Mouse (Mus musculus) thymus, postnatal 25 days (tissue): ENCODE measurements around the gene 9030025P20Rik.
"Not testable (repeated sequence)": the region's sequence is repeated elsewhere in the genome, so short reads cannot be mapped to it uniquely, and the experiment has no call there.

ENCODE experiments used
- DNase-seq: peaks from one replicate; pipeline ENCODE4 v3.0.0; 2022

The 9030025P20Rik gene

DNA sequence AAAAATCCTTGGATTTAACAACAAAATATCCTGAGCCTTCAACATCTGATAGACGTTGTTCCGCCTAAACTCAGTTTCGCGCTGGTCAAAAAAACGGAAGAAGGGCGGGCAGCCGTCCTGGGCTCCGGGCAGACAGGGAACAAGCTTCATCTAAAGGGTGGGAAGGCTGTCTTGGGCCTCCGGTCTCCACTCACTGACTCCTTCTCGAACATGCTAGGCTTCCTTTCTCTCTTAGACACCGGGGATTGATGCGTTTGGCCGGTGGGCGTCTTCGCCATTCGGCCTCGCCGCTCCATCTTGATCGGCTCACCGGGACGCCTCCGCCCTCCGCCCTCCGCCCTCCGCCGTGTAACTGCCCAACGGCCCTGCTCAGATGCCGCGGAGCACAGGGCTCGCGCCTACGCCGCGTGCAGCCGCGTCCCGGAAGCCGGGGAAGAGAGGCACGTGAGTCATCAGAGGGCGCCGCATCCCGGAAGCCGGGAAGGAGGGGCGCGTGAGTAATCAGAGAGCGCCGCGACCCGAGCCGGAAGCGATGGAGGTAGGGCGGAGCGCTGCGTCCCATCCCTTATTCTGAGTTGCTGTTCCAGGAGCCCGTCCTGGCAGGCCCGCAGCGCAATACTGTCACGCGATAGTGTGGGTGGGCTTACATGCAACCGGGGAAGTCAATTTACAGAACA is at the start of gene 9030025P20Rik, which contains the start of gene Gm3417:
Gene 9030025P20Rik, plus strand, starts transcription at position 107 of the 677 bp plus-strand sequence.
Gene Gm3417, minus strand, starts transcription at position 429 of the 677 bp plus-strand sequence.
- DNase-seq: not testable (repeated sequence)

DNA sequence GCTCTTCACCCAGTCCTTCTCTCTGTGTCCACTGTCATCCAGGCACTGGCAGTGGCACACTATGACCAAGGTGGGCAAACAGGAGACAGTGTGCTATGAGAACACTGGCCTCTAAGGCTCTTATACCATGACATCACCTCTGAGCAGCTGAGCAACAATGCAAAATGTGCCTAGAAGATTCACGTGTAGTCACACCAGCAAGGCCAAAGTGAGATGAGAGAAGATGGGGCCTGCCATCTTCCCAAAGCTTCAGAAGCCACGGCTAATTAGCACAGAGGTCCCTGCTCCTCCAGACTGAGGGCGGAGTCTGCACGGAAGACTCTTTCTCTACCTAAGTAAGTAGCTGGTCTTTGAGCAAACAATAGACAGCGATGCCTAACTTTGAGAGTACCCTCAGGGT is 49.6 kb upstream of the 9030025P20Rik start:
- no peak for DNase-seq

DNA sequence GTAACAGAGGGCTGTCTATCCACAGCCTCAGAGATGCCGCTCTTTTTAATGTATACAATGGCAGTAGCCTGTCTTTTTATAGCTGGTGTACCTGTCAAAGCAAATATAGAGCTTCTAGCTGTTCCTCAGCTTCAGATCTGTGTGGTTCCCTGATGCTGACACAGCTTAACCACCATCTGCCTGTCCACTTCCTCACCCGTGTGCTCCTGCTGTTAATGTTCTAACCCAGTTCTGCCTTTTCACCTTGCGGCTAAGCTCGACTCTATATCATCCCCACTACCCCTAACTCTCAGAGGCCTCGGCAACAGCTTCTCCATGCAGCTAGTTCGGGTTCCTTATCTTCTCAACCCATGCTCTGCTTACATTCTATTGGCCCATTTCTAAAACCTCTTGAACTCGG is 47.6 kb upstream of the 9030025P20Rik start:
- no peak for DNase-seq

GRCm38 (mm10) chr17:14931469-14931868 is 46.8 kb upstream of the 9030025P20Rik start:
- no peak for DNase-seq

- DNase-seq: not testable (repeated sequence)
Observed at GRCm38 (mm10) chr17:14935280-14935679, 43.0 kb upstream of the 9030025P20Rik start.

DNA sequence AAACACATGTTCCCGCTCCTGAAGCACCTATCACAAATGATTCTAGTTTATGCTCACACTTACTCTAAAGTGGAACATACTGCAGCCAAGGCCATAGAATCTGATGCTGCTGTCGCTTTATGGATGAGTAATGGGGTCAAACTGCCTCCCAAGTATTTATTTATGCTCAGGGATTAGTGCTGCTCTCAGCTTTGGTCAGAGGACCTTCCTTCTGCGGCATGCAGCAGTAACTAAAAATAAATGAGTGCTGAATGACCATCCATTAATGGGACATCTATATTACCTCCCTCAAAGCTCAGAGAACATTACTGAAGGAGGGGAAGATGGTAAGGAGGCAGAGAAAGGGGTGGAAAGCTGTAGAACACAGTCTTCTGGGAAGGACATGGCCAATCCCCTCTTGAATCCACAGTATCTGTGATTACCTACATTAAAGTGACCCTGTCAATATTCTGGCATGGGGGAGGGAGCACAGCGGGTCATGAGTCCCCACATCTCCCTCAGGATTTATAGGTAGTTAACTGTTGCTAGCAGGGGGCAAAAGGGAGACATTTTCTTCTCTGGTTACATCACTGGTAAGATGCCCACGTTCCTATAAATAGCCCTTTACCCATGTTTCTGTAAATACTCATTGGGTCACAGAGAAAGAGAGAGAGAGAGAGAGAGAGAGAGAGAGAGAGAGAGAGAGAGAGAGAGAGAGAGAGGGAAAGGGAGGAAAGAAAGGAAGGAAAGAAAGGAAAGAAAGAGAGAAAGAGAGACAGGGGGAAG is 42.2 kb upstream of the 9030025P20Rik start:
- no peak for DNase-seq

DNA sequence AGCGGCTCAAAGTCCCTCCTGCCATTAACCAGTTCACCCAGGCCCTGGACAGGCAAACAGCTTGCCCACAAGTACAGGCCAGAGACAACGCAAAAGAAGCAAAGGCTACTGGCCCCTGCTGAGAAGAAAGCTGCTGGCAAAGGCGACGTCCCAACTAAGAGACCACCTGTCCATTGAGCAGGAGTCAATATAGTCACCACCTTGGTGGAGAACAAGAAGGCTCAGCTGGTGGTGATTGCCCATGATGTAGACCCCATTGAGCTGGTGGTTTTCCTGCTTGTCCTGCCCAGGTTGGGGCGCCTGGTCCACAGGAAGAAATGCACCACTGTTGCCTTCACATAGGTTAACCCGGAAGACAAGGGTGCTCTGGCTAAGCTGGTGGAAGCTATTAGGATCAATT is 36.1 kb upstream of the 9030025P20Rik start:
- DNase-seq: not testable (repeated sequence)

DNA sequence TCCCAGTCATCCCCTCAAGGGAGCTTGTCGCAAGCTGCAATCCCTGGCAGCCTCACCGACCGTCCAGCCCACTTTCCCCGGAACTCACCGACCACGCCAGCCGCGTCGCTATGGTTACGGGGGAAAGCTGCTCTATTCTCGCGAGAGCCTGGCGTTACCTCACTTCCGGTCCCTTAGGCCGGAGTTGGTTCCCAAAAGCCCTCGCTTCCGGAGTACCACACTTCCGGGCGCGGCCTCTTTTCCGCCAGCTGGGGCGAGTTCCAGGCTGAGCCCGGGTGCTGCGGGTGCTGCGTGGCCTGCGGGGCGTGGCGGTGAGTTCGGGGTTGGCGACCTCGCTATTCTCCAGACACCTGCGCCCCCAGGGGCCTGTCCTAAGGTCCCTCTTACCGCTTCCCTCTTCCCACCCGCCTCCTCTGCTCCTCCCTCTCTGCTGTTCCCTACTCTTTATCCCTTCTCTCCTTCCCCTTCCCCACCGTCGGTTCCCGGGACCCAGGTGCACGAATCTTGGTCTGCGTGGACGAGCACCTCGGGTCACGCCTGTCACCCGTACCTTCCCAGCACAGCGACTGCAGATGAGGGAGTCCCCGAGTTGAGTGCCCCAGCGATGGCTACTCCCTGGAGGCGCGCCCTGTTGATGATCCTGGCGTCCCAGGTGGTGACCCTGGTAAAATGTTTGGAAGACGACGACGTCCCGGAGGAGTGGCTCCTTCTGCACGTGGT is 35.1 kb upstream of the 9030025P20Rik start, which contains the start of the genes Wdr27 and 1600012H06Rik:
Gene Wdr27, minus strand, starts transcription at position 150 of the 720 bp plus-strand sequence.
Gene 1600012H06Rik, plus strand, starts transcription at position 176 of the 720 bp plus-strand sequence.
- DNase-seq: peak; percentile 97

DNA sequence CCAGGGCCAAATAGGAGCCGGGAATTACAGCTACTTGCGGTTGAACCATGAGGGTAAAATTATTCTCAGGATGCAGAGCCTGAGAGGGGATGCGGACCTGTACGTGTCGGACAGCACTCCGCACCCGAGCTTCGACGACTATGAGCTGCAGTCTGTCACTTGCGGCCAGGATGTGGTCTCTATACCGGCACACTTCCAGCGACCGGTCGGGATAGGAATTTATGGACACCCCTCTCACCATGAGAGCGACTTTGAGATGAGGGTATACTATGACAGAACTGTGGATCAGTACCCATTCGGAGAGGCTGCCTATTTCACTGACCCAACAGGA is 34.6 kb upstream of the 9030025P20Rik start:
- no peak for DNase-seq

DNA sequence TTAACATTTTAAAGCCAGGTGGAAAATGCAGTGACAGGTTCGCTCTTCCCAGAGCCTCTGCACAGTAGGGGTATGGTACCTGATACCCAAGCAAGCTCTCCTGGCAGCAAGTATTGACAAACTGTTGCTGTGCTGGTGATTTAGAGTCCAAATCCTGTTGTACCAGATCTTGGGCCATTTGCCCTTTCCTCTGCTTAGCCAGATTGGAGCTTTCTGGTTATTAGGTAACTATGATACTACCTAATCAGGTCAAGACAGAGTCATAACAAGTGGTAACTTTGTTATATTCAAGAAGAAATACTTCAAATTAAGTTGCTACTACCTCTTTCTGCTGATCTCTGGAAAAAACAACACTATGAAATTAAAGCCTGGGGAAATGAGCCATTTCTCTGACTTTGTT is 33.7 kb upstream of the 9030025P20Rik start:
- DNase-seq: no peak

DNA sequence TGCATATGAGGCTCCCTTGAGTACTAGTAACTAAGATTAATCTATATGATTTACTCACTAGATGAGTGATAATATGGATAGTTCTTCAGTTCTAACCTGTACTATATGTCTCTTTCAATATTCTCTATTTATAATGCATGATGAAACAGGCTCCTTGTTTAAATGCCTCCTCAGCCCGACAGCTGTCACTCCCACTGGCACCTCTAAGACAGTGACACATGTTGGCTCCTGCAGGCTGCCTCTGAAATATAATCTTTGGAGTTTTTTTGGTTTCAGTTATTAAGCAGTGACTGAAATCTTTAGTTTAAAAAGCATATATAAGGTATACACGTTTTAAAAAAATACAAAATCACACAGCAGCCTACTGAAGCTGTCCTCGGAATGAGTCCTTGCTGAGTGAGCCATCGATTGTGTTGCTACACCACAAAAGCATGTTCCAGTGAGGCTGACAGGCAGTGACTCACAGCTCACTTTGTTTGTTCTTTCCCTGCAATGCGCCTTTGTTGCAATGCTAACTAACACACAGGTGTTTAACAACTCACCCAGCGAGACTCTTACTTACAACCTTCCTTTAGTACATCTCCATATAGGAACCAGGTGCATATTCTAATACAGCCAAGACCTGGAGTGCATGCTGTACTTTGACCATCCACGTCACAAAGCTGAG is 29.0 kb upstream of the 9030025P20Rik start:
- DNase-seq: no peak

DNA sequence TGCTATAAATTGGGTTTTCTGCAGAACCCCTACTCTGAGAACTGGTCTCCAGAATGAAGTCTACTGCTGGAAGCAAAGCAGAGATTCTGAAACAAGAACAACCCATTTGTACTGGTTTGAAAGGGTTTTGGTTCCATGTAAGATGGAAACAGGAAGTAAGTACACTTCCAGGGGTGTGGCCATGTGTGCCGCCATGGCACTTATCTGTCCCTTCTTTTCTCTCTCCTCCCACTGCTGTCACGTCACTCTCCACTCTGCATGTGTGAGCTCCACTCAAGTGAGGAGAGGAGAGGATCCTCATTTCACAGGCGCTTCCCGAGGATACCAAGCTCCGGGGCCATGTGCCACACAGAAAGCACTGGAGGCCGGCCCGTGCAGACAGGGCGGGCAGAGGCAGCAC is 24.8 kb upstream of the 9030025P20Rik start:
- no peak for DNase-seq

- peak; percentile 18 for DNase-seq
Observed at GRCm38 (mm10) chr17:14958686-14959327, 19.5 kb upstream of the 9030025P20Rik start.

DNA sequence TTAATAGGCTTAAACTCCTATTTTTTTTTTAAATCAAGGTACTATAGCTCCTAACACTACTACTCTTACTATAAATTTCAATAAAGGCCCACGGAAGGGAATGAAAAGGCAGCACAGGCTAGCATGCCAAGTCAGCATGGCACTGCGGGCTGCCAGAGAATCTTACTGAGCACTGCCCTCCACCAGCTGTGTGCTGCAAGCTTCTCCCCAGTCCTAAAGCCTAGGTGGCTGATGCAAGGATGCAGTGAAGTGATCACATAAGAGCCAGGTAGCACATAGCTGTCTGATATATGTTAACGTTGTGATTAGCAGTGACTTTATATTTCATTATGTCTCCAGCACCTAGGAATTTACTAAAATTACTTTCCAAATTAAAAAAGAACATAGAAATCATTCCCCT is 18.3 kb upstream of the 9030025P20Rik start:
- DNase-seq: peak; percentile 11

GRCm38 (mm10) chr17:14960520-14960919 is 17.7 kb upstream of the 9030025P20Rik start:
- DNase-seq: peak; percentile 37

- DNase-seq: peak; percentile 44
Observed at GRCm38 (mm10) chr17:14960951-14961556, 17.2 kb upstream of the 9030025P20Rik start, which contains the start of gene Phf10. Gene Phf10, minus strand, starts transcription at chr17:14961273.

- DNase-seq: not testable (repeated sequence)
Observed at GRCm38 (mm10) chr17:14961557-14962154, 16.6 kb upstream of the 9030025P20Rik start.

GRCm38 (mm10) chr17:14968373-14968913 is 9.8 kb upstream of the 9030025P20Rik start:
- not testable (repeated sequence) for DNase-seq

DNA sequence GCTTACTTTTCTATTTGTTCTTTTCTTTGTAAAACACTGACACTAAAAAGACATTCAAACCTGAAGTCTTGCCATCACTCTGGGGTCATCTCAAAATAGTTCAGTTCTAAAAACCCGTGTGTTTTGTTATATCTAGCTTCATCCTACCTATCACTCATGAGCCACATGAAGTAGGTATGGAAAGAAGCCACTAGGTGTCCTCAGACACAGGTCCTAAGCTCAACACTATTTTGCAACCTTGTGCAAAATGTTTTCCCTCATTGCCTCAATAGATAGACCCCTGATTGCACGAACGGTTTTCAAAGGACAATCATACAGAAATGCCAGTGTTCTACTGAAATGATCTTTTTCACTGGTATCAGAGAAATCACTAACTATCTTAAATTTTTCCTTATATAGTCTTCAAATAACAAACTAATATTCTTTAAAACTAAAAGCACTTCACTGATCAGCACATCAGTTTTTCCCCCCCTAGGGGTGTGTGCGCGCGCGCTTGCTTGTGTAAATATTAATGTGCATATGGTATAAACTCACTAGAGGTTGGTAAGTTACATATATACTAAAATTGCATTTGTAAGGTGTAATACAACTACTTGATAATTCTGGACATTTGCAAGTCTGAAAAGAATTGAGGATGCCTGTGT is 428 bp upstream of the 9030025P20Rik start:
- not testable (repeated sequence) for DNase-seq

GRCm38 (mm10) chr17:14990116-14990702 is 11.9 kb downstream of the 9030025P20Rik start:
- not testable (repeated sequence) for DNase-seq
